Mouse (Mus musculus): ENCODE measurements at regions not wholly inside any gene's neighbourhood (a gene's known extent, or its start where the extent isn't known, plus 50 kb on each side); places are given as distances from the start of the nearest gene placed in this dataset.
"Not testable (repeated sequence)": the region's sequence is repeated elsewhere in the genome, so short reads cannot be mapped to it uniquely, and the experiment has no call there.

DNA sequence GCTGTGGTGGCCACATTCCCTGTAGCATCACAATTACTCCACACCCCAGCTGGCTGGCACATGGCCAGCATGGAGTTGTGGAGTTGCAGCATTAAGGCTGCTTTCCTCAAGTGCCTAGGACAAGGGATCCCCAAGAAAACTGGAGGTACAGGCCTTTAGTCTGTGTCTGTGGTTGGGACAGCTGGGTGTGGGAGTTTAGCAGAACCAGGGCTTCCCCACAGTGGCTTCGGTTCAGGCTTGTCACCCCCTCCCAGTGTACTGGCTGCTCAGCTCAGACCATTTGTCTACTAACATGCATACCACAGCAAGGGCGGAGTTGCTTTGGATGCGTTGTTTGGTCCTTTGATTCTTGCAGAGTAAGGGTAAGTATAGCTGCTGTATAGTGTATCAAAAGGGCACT, 79.1 kb upstream of the Neurl1b start:
- 82% methylated on average over 3 of the region's 3 CpGs for WGBS
- no peak overlapping the region for H3K27ac ChIP-seq (ENCODE audit: insufficient read depth, low read depth, low read length)
- H3K4me3 ChIP-seq (ENCODE audit: insufficient read depth, low read depth, low read length): no peak overlapping the region
- TF ChIP-seq CTCF (IDR thresholded peaks at IDR 0.05; ENCODE audit: insufficient read depth, low read depth, low read length): no peak
- no peak for TF ChIP-seq POLR2A (IDR thresholded peaks at IDR 0.05; ENCODE audit: insufficient read depth, low read depth, low read length)
- peaks cover 5% of the 10 kb centered on the region; the same call in 1 of the 2 replicates for H3K4me1 ChIP-seq (ENCODE audit: control insufficient read depth, insufficient read depth, low read length)

DNA sequence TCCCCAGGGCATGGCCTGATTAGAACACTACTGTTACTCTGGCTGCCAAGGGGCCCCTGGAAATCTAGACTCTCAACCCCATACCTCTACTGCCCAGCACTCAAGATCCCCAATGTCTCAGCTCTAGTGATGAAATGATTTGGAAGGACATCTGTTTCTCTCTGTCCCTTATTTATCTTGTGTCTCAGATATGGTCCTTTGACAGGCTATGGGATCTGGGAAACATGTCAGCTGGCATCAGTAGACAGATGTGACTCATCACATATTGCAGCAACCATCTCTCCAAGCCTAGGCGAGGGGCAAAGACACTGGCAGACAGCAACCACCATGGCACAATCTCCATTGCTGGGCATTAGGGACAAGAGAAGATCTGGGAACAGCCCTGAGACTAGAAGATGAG, 78.6 kb upstream of the Neurl1b start:
- whole genome bisulfite sequencing: 86% methylated on average over 1 of the region's 1 CpGs
- no peak for TF ChIP-seq POLR2A (IDR thresholded peaks at IDR 0.05; ENCODE audit: insufficient read depth, low read depth, low read length)
- no peak for TF ChIP-seq CTCF (IDR thresholded peaks at IDR 0.05; ENCODE audit: insufficient read depth, low read depth, low read length)
- Histone ChIP-seq H3K4me1 (ENCODE audit: control insufficient read depth, insufficient read depth, low read length) (peaks cover 5% of the 10 kb centered on the region; the same call in 1 of the 2 replicates), H3K27ac (ENCODE audit: insufficient read depth, low read depth, low read length) (no peak overlapping the region), H3K4me3 (ENCODE audit: insufficient read depth, low read depth, low read length) (no peak overlapping the region)

DNA sequence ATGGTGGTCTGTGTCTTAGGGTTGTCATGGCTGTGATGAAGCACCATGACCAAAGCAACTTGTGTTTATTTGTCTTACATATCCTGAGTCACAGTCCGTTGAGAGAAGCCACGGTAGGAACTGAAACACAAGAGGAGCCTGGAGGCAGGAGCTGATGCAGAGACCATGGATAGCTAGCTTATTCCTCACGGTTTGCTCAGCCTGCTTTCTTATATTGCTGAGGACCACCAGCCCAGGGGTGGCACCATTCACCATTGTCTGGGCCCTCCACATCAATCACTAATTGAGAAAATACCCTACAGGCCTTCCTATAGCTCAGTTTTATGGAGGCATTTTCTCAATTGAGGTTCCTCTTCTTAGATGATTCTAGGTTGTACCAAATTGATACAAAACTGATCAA, 77.5 kb upstream of the Neurl1b start:
- TF ChIP-seq POLR2A (IDR thresholded peaks at IDR 0.05; ENCODE audit: insufficient read depth, low read depth, low read length): no peak
- no peak for TF ChIP-seq CTCF (IDR thresholded peaks at IDR 0.05; ENCODE audit: insufficient read depth, low read depth, low read length)
- H3K4me3 ChIP-seq (ENCODE audit: insufficient read depth, low read depth, low read length): no peak overlapping the region
- no peak overlapping the region for H3K27ac ChIP-seq (ENCODE audit: insufficient read depth, low read depth, low read length)
- peaks cover 5% of the 10 kb centered on the region; the same call in 1 of the 2 replicates for H3K4me1 ChIP-seq (ENCODE audit: control insufficient read depth, insufficient read depth, low read length)
- WGBS: 78% methylated on average over 3 of the region's 3 CpGs

DNA sequence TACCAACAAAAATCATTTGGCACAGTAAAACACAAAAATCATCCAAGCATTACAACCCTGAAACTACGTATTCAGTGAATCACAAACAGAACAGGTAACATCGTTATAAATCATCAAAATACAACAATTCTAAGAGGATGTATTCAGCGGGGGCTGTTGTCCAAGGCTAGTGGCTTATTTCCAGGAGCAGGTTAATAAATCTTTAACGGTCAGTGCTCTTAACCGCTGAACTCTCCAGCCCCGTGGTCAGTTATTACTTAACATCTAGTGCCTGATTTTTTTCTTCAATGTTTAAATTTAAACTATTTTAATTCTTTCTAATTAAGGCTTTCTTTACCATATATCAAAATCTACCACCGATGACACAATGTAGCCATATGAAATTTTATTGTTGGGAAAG, 69.2 kb upstream of the Neurl1b start:
- 89% methylated on average over 7 of the region's 7 CpGs for WGBS
- H3K4me1 ChIP-seq (ENCODE audit: control insufficient read depth, insufficient read depth, low read length); H3K27ac ChIP-seq (ENCODE audit: insufficient read depth, low read depth, low read length); H3K4me3 ChIP-seq (ENCODE audit: insufficient read depth, low read depth, low read length): not testable (repeated sequence)

DNA sequence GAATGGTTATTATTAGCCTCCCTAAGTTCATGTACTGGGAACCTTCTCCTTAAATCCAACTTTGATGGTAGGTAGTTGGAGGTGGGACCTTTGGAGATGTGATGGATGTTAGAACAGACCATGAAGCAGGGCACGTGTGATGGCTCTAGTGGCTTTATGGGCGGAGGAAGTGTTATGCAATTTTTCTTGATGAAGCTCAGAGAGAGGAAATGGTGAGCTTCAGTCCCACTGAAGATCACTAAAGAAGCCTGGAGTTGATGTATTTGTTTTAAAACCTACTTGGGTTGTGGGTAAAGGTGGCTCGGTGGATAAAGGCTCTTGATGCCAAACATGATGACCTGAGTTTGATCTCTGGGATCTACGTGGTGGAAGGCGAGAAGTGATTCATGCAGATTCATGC, 66.5 kb upstream of the Neurl1b start:
- Histone ChIP-seq H3K4me1 (ENCODE audit: control insufficient read depth, insufficient read depth, low read length) (no peaks in the 10 kb centered on the region), H3K27ac (ENCODE audit: insufficient read depth, low read depth, low read length) (no peak overlapping the region), H3K4me3 (ENCODE audit: insufficient read depth, low read depth, low read length) (no peak overlapping the region)
- 94% methylated on average over 5 of the region's 5 CpGs for WGBS
- no peak for TF ChIP-seq POLR2A (IDR thresholded peaks at IDR 0.05; ENCODE audit: insufficient read depth, low read depth, low read length)
- no peak for TF ChIP-seq CTCF (IDR thresholded peaks at IDR 0.05; ENCODE audit: insufficient read depth, low read depth, low read length)

DNA sequence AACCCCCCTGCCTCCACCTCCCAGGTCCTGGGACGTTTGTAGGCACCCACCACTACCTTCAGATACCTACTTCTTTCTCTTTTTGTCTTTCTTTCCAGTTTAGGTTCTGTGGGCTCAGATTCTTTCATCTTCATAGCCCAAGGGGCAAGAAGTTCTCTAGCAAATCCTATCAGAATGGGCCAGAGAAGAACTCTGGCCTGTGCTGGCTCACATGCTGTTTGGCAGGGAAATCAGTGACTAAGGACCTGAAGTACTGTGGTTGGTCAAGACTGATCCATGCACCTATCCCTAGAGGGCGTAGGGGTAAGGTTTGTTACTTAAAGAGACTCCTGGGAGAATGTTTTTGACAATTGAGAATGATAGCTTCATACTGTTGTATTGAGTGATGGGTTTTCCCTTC, 64.9 kb upstream of the Neurl1b start:
- Histone ChIP-seq H3K27ac (ENCODE audit: insufficient read depth, low read depth, low read length) (peak overlapping the region; percentile 48; the same call in 1 of the 2 replicates), H3K4me1 (ENCODE audit: control insufficient read depth, insufficient read depth, low read length) (no peaks in the 10 kb centered on the region), H3K4me3 (ENCODE audit: insufficient read depth, low read depth, low read length) (no peak overlapping the region)
- TF ChIP-seq CTCF (IDR thresholded peaks at IDR 0.05; ENCODE audit: insufficient read depth, low read depth, low read length): no peak
- no peak for TF ChIP-seq POLR2A (IDR thresholded peaks at IDR 0.05; ENCODE audit: insufficient read depth, low read depth, low read length)
- 59% methylated on average over 2 of the region's 2 CpGs for WGBS

DNA sequence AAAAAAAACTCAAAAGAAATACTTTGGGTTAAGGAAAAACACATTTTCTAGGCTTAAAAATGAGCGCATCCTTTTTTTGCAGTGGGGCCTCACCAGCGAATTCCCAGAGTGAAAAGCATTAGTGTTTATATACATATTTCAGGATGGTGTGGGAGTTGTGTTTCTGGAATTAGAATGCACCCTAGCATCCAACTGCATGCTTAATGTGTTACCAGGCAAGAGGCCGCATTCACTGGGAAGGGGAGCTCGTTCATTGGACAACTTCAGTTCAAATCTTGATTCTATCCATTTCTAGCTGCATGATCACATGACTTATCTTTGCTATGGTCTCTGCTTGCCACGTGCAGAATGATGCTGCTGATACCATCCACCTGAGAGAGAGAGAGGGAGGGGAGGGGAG, 64.4 kb upstream of the Neurl1b start:
- no peak overlapping the region for H3K27ac ChIP-seq (ENCODE audit: insufficient read depth, low read depth, low read length)
- no peak overlapping the region for H3K4me3 ChIP-seq (ENCODE audit: insufficient read depth, low read depth, low read length)
- 49% methylated on average over 5 of the region's 5 CpGs for WGBS
- no peaks in the 10 kb centered on the region for H3K4me1 ChIP-seq (ENCODE audit: control insufficient read depth, insufficient read depth, low read length)
- TF ChIP-seq POLR2A (IDR thresholded peaks at IDR 0.05; ENCODE audit: insufficient read depth, low read depth, low read length): no peak
- no peak for TF ChIP-seq CTCF (IDR thresholded peaks at IDR 0.05; ENCODE audit: insufficient read depth, low read depth, low read length)

DNA sequence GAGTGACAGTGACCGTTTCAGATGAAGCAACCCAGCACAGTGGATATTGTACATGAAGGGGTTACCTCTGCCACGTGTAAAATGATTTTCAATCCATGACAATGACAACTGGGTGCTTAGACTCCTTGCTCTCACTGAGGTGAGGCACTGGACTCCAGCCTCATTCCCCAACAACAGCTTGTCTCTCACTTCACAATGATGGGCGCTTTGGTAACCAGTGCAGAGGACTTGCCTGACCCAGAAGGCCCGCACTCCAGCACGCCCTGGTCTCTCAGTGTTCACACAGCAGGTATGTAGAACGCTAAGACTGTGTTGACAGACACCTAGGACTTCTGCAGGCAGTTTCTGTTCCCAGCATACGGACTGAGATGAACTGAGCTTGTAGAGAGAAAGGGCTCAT, 62.6 kb upstream of the Neurl1b start:
- Histone ChIP-seq H3K4me1 (ENCODE audit: control insufficient read depth, insufficient read depth, low read length) (no peaks in the 10 kb centered on the region), H3K4me3 (ENCODE audit: insufficient read depth, low read depth, low read length) (no peak overlapping the region), H3K27ac (ENCODE audit: insufficient read depth, low read depth, low read length) (no peak overlapping the region)
- TF ChIP-seq CTCF (IDR thresholded peaks at IDR 0.05; ENCODE audit: insufficient read depth, low read depth, low read length): no peak
- TF ChIP-seq POLR2A (IDR thresholded peaks at IDR 0.05; ENCODE audit: insufficient read depth, low read depth, low read length): no peak
- 87% methylated on average over 7 of the region's 7 CpGs for WGBS

DNA sequence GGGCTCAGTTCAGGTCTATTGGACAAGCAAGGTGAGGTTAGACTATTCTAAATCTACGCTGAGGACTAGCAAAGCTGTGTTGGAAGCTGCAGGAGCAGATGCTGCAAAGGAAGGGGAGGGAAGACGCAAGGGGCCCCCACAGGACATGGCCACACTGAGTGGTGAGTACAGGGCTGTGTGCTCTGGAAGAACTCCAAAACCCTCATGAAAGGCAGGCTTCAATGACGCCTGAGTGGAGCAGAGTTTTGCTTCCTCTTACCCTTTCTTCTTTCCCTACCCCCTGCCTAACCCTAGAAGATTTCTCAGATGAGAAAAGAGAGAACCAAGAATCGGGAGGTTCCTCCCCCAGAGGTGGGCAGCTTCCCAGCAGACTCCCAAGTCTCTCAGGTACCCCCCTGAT, 61.9 kb upstream of the Neurl1b start:
- no peak for TF ChIP-seq POLR2A (IDR thresholded peaks at IDR 0.05; ENCODE audit: insufficient read depth, low read depth, low read length)
- no peak for TF ChIP-seq CTCF (IDR thresholded peaks at IDR 0.05; ENCODE audit: insufficient read depth, low read depth, low read length)
- 74% methylated on average over 4 of the region's 4 CpGs for WGBS
- H3K27ac ChIP-seq (ENCODE audit: insufficient read depth, low read depth, low read length): no peak overlapping the region

DNA sequence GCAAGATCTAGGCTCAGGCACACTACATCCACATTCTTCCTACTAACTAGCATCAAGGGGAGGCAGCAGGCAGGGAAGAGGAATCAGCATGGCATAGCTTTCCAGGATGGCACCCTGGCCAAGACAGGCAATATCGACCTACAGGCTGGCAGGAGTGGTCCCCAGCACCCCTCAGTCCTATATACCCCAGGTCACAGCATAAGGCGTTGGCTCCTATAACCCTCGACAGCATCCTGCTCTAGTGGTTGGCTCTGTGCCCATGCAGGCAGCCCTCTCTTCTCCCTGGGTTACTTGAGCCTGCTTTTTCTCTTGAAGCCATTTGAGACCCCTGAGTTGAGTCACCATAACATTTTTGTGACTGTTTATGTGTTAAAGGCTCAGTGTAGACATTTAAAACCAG, 60.2 kb upstream of the Neurl1b start:
- TF ChIP-seq CTCF (IDR thresholded peaks at IDR 0.05; ENCODE audit: insufficient read depth, low read depth, low read length) (no peak), POLR2A (IDR thresholded peaks at IDR 0.05; ENCODE audit: insufficient read depth, low read depth, low read length) (no peak)
- no peak overlapping the region for H3K27ac ChIP-seq (ENCODE audit: insufficient read depth, low read depth, low read length)
- no peak overlapping the region for H3K4me3 ChIP-seq (ENCODE audit: insufficient read depth, low read depth, low read length)
- H3K4me1 ChIP-seq (ENCODE audit: control insufficient read depth, insufficient read depth, low read length): peaks cover 6% of the 10 kb centered on the region; the same call in 1 of the 2 replicates
- WGBS: 63% methylated on average over 3 of the region's 3 CpGs

More for the DNA sequence above, 61.9 kb upstream of the Neurl1b start:
- no peak overlapping the region for H3K4me3 ChIP-seq (ENCODE audit: insufficient read depth, low read depth, low read length)
- no peaks in the 10 kb centered on the region for H3K4me1 ChIP-seq (ENCODE audit: control insufficient read depth, insufficient read depth, low read length)
